Mouse (Mus musculus): ENCODE results near the gene Mtor.

GRCm38 (mm10) chr4:148513021-148513559 lies 64.7 kb downstream of the Mtor start:
- TF ChIP-seq CTCF (IDR thresholded peaks at IDR 0.05; ENCODE audit: control insufficient read depth, insufficient read depth, insufficient replicate concordance, low read depth, low read length) (no peak), POLR2A (IDR thresholded peaks at IDR 0.05; ENCODE audit: control insufficient read depth, low read depth, low read length) (no peak)
